In the genomic region with DNA sequence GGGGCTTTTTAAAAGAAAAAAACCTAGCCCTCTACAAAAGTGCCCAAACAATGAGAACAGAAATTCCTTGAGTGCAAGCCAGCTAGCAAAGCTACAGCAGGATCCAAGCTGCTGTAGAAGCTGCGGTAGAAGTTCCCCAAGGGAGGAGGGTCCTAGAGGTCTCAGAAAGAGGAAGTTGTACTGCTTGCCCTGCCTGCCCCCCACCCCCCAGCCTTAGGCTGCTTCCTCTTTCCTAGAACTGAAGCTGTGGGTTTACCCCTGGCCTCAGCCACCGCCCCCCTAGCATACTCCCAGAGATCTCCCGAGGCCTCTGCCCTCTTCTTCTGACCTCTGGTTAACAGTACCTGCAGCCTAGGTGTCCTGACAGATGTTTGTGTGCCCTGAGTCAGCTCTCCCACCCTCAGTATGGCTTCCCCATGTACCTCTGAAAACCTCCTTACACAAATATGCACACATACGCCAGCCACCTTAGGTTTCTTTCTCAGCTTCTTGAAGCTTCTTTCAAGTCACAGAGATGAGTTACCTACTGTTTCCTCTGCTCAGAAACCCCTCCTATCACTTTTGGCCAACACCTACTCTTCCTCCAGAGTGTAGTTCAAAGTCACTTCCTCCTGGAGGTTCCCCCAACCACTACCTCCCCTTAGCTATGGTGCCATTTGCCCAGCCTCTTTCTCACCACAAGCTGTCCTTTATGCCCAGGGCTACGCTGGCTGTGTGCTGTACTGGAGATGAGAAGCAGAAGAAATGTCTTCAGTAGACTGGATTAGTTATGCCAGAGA, we compare ENCODE assay signal across 8 mouse cellular contexts. TPM values are rescaled to one million over a fixed set of nuclear protein-coding genes. Genes with fewer than 3 reads are reported as not detected.
DNase-seq lines count a peak whose midpoint lies in the region; ATAC-seq and TF ChIP-seq lines count a peak whose summit lies in the region.

No protein-coding gene starts in this region.

- peaks cover 49% of the 10 kb centered on the region for H3K4me1 ChIP-seq in heart, embryonic 11.5 days (ENCODE audit: control insufficient read depth, insufficient read depth, low read length)
- peaks cover 38% of the 10 kb centered on the region for H3K4me1 ChIP-seq in embryonic facial prominence, embryonic 14.5 days (ENCODE audit: control insufficient read depth, insufficient read depth, low read length)
- no peaks in the 10 kb centered on the region; the same call in 1 of the 2 replicates for H3K4me1 ChIP-seq in liver, adult 2 months (ENCODE audit: control insufficient read depth, insufficient read depth, low read length)

- H3K36me3 ChIP-seq in heart, embryonic 11.5 days (ENCODE audit: control insufficient read depth, insufficient read depth, low read length): no peaks in the 10 kb centered on the region
- H3K36me3 ChIP-seq in embryonic facial prominence, embryonic 14.5 days (ENCODE audit: control insufficient read depth, insufficient read depth, low read length): no peaks in the 10 kb centered on the region
- H3K36me3 ChIP-seq in liver, adult 2 months (ENCODE audit: control insufficient read depth, insufficient read depth, low read length): no peaks in the 10 kb centered on the region

- H3K79me2 ChIP-seq in liver, adult 2 months (ENCODE audit: control insufficient read depth, insufficient read depth, low read length): no peaks in the 10 kb centered on the region

- no peak overlapping the region for H3K27ac ChIP-seq in heart, embryonic 11.5 days (ENCODE audit: low read depth, low read length)
- no peak overlapping the region; the same call in 1 of the 2 replicates for H3K27ac ChIP-seq in embryonic facial prominence, embryonic 14.5 days (replicated peaks; ENCODE audit: low read depth, low read length)
- no peak overlapping the region for H3K27ac ChIP-seq in liver, adult 2 months (replicated peaks; ENCODE audit: insufficient read depth, low read depth, low read length)

- H3K27me3 ChIP-seq in heart, embryonic 11.5 days (ENCODE audit: control insufficient read depth, insufficient read depth, low read length): no peaks in the 10 kb centered on the region
- no peaks in the 10 kb centered on the region for H3K27me3 ChIP-seq in embryonic facial prominence, embryonic 14.5 days (replicated peaks; ENCODE audit: control insufficient read depth, insufficient read depth, low read length)
- no peaks in the 10 kb centered on the region for H3K27me3 ChIP-seq in liver, adult 2 months (ENCODE audit: control insufficient read depth, insufficient read depth, low read length)

- intact Hi-C loops in heart, postnatal 25 days (cut with DNase I): no loop called here

- DNase-seq in heart, postnatal 25 days (ENCODE audit: low spot score): no peak
- DNase-seq in embryonic facial prominence, embryonic 14.5 days (ENCODE audit: low spot score): peak; percentile 58
- peak; percentile 35 for DNase-seq in liver, adult 2 months (ENCODE audit: extremely low read depth, low read depth, low spot score)
- no peak for DNase-seq in ovary, postnatal 10 days (ENCODE audit: low spot score)
- no peak for DNase-seq in layer of hippocampus, postnatal 25 days (ENCODE audit: extremely low spot score in 1 of 2, low spot score in 1 of 2)
- no peak for DNase-seq in left cerebral cortex, adult 11 months (ENCODE audit: low spot score)

- no peaks in the 10 kb centered on the region for H3K9me3 ChIP-seq in heart, embryonic 11.5 days (replicated peaks; ENCODE audit: control insufficient read depth, low read length)
- H3K9me3 ChIP-seq in embryonic facial prominence, embryonic 14.5 days (ENCODE audit: control insufficient read depth, low read length): no peaks in the 10 kb centered on the region

- no peak overlapping the region for H3K4me3 ChIP-seq in heart, embryonic 11.5 days (ENCODE audit: low read depth, low read length)
- H3K4me3 ChIP-seq in embryonic facial prominence, embryonic 14.5 days (ENCODE audit: low read depth, low read length): no peak overlapping the region
- no peak overlapping the region for H3K4me3 ChIP-seq in liver, adult 2 months (ENCODE audit: insufficient read depth, low read depth, low read length)

- 0 out of 2 replicates have a peak overlapping the region, but pooled peaks have one; percentile 3 for H3K4me2 ChIP-seq in heart, embryonic 11.5 days
- H3K4me2 ChIP-seq in embryonic facial prominence, embryonic 14.5 days (ENCODE audit: low read depth, low read length): no peak overlapping the region

- TF ChIP-seq POLR2A in liver, adult 2 months (IDR thresholded peaks at IDR 0.05; ENCODE audit: extremely low read depth, insufficient read depth, low read length): no peak

- 66% methylated on average over 5 of the region's 5 CpGs for WGBS in heart, embryonic 11.5 days (ENCODE audit: insufficient replicate concordance)
- WGBS in embryonic facial prominence, embryonic 14.5 days: 49% methylated on average over 5 of the region's 5 CpGs
- WGBS in liver, adult 2 months: 78% methylated on average over 5 of the region's 5 CpGs

- no peak for ATAC-seq in heart, embryonic 11.5 days (replicated peaks; ENCODE audit: insufficient number of reproducible peaks, low FRiP score, low TSS enrichment)
- ATAC-seq in embryonic facial prominence, embryonic 14.5 days (ENCODE audit: low read depth): no peak; the same call in 1 of the 2 replicates
- ATAC-seq in neutrophil, adult 5-6 weeks (ENCODE audit: extremely low read depth, insufficient number of reproducible peaks, low FRiP score, poor library complexity, severe bottlenecking): peak; percentile 79

- TF ChIP-seq CTCF in liver, adult 2 months (IDR thresholded peaks at IDR 0.05; ENCODE audit: low read depth, low read length): no peak

- H3K9ac ChIP-seq in heart, embryonic 11.5 days (ENCODE audit: low read depth, low read length): no peak overlapping the region
- no peak overlapping the region for H3K9ac ChIP-seq in embryonic facial prominence, embryonic 14.5 days (ENCODE audit: low read depth, low read length)
- H3K9ac ChIP-seq in liver, adult 2 months (ENCODE audit: low read depth, low read length): no peak overlapping the region

RNA-seq across cellular contexts. Expression of a gene that starts 7.3 kb away (rescaled TPM):
- polyA plus RNA-seq in heart, embryonic 11.5 days (2014; fragmentation: Nextera tagmentation; extraction: Ambion mirVana): 2.3 and 3.0 TPM in 2 replicates
- total RNA-seq in heart, postnatal 25 days (2021): 1 to 10 TPM; 2.4 to 3.0 TPM
- 4.1 and 4.6 TPM in 2 replicates for polyA plus RNA-seq in embryonic facial prominence, embryonic 14.5 days (2014; fragmentation: Nextera tagmentation; extraction: Ambion mirVana)
- 0.37 and 2.1 TPM in 2 replicates for total RNA-seq in liver, adult 2 months (2014; rRNA removed)
- 1.0 TPM in 2 replicates for polyA plus RNA-seq in liver, adult 2 months (2012; rRNA removed)
- total RNA-seq in neutrophil, adult 5-6 weeks (2017): 95.0 and 122 TPM in 2 replicates
- total RNA-seq in layer of hippocampus, postnatal 25 days (2021): 10 to 100 TPM; 10.1 to 10.4 TPM

Comparison
In these comparisons a context has a peak if more than half of its experiments do, and no peak if none do; other contexts are left out.
1. DNase-seq: peak in embryonic facial prominence, embryonic 14.5 days (single experiment) and liver, adult 2 months (single experiment); none in heart, postnatal 25 days (single experiment), ovary, postnatal 10 days (single experiment), layer of hippocampus, postnatal 25 days (0 of 2) and left cerebral cortex, adult 11 months (single experiment).